Mouse (Mus musculus) small intestine, adult 2 months (tissue): ENCODE results near the gene Tmc5.

Experiments
- CTCF ChIP-seq: fragments of 200-500 bp; IDR thresholded peaks from 2 replicates; pipeline ENCODE4 v1.5.1; 2012; ENCODE audit warnings: low read depth, mild to moderate bottlenecking, control low read depth, inconsistent platforms, low read length, moderate library complexity, mixed read lengths; ENCODE audit not compliant: insufficient replicate concordance, insufficient read length; ENCODE audit errors: extremely low read depth
- POLR2A ChIP-seq: fragments of 200-500 bp; IDR thresholded peaks from 2 replicates; pipeline ENCODE4 v1.6.1; 2012; ENCODE audit warnings: low read depth, mild to moderate bottlenecking, control low read depth, inconsistent platforms, low read length, moderate library complexity

GRCm38 (mm10) chr7:118691287-118691686 lies 94.2 kb downstream of the Tmc5 start:
- TF ChIP-seq POLR2A (no peak), CTCF (no peak)
